Mouse (Mus musculus) heart, adult 2 months (tissue): ENCODE measurements around the gene Atxn2. TPM values are rescaled to one million over a fixed set of nuclear protein-coding genes. Genes with fewer than 3 reads are reported as not detected.

Experiments
- DNase-seq, 2 experiments: peaks; one replicate each; pipeline ENCODE4 v3.0.0; 2021
- H3K27ac ChIP-seq: fragments of 200-600 bp; 2 replicates; pipeline ENCODE4 v1.8.1; 2022
- H3K27me3 ChIP-seq: fragments of 200-500 bp; 2 replicates; pipeline ENCODE4 v1.6.1; 2012; ENCODE audit warnings: mild to moderate bottlenecking, low read length, inconsistent platforms, mixed read lengths; ENCODE audit not compliant: control insufficient read depth, insufficient read depth
- H3K36me3 ChIP-seq: fragments of 200-500 bp; 2 replicates; pipeline ENCODE4 v1.6.1; 2012; ENCODE audit warnings: low read length, inconsistent platforms; ENCODE audit not compliant: control insufficient read depth, insufficient read depth
- H3K4me1 ChIP-seq: fragments of 200-500 bp; 2 replicates; pipeline ENCODE4 v1.6.1; 2011; ENCODE audit warnings: low read length; ENCODE audit not compliant: control insufficient read depth, insufficient read depth
- H3K4me3 ChIP-seq: fragments of 200-600 bp; 2 replicates; pipeline ENCODE4 v1.8.1; 2022
- H3K79me2 ChIP-seq: fragments of 200-500 bp; replicated peaks from 2 replicates; pipeline ENCODE4 v1.6.1; 2012; ENCODE audit warnings: mild to moderate bottlenecking, inconsistent platforms, low read length, moderate library complexity, mixed read lengths; ENCODE audit not compliant: control insufficient read depth, insufficient read depth
- H3K9ac ChIP-seq: fragments of 200-500 bp; 2 replicates; pipeline ENCODE4 v1.6.1; 2012; ENCODE audit warnings: low read depth, mild to moderate bottlenecking, control low read depth, inconsistent platforms, low read length, mixed read lengths
- CTCF ChIP-seq: fragments of 200-600 bp; IDR thresholded peaks from 2 replicates; pipeline ENCODE4 v1.8.1; 2022; ENCODE audit warnings: antibody characterized with exemption, mild to moderate bottlenecking, moderate library complexity
- EP300 ChIP-seq: fragments of 200-500 bp; IDR thresholded peaks from 2 replicates; pipeline ENCODE4 v1.6.1; 2011; ENCODE audit warnings: low read depth, low read length, control low read depth; ENCODE audit not compliant: insufficient read depth
- POLR2A ChIP-seq: fragments of 200-500 bp; IDR thresholded peaks from 2 replicates; pipeline ENCODE4 v1.6.1; 2011; ENCODE audit warnings: mild to moderate bottlenecking, low read depth, low read length, control low read depth; ENCODE audit not compliant: insufficient read depth
- WGBS: fragments of 180-500 bp; shearing (Covaris S2); methylation state at CpG from one replicate; pipeline ENCODE4 v1.1.7; 2018; 5-methylcytosine and 5-hydroxymethylcytosine counted together
- intact Hi-C: fragments of 180-260 bp; cut with DNase I; formaldehyde crosslinking; loops from one replicate; pipeline ENCODE4 v1.15.1; 2025
- microRNA-seq, 2 experiments: library from miRNA; unstranded; fragments of <30 nt; microRNA quantifications; one replicate each; pipeline ENCODE4 v1.2.0; 2021
- polyA plus RNA-seq: library from polyadenylated mRNA; depleted of rRNA; stranded (reverse); fragments of >200 nt; gene quantifications from 2 replicates; pipeline ENCODE4 v1.2.3, GENCODE M21; 2012; rRNA removed
- total RNA-seq, 2 experiments: library from RNA; stranded (reverse); gene quantifications; 2 replicates each; pipeline ENCODE4 v1.2.3; 2021

Gene Atxn2
- total and polyA plus RNA-seq, 3 experiments, result 133 to 161 (median 155) TPM

DNA sequence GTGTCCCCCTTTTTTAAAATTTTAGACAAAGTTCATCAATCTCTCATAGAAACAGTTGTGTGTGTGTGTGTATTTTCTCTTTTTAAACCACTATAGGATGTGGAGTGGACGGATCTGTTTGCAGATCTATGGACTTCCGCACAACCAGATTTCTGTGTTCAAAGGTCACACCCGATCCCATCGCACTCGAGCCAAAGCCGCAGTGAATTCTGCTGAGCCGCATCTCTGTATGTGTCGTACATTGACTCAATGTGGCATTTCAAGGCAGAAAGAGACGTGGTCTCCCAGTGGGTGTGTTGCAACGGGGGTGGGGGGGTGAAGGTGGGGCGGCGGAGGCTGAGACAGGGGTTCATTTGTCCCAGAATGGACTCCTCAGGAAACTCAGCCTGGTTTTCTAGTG lies 147.3 kb downstream of the Atxn2 start:
- Histone ChIP-seq H3K27ac (no peak overlapping the region), H3K9ac (no peak overlapping the region), H3K79me2 (no peaks in the 10 kb centered on the region), H3K4me1 (no peaks in the 10 kb centered on the region; the same call in 1 of the 2 replicates), H3K4me3 (no peak overlapping the region), H3K36me3 (no peaks in the 10 kb centered on the region), H3K27me3 (no peaks in the 10 kb centered on the region)
- 79% methylated on average over 12 of the region's 12 CpGs for WGBS
- no peak for DNase-seq
- intact Hi-C loops, result no loop called here
- TF ChIP-seq CTCF (no peak), EP300 (no peak), POLR2A (no peak)

DNA sequence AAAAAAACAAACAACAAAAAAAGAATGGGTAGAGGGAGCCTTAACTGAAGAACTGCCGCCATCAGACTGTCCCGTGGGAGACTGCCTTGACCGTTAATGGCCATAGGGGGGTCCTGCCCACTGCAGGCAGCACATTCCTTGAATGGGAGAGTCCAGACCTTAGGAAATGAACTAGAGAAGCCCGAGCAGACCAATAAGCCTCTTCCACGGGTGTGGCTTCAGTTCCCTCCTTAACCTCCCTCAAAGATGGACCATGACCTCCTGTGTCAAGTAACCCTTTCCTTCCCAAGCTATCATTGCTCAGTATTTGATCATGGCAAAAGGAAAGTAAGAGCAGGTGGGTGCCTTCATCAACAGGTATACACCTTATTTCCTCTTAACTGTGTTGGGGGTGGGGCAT lies 150.8 kb downstream of the Atxn2 start:
- Histone ChIP-seq H3K27ac (no peak overlapping the region), H3K9ac (no peak overlapping the region), H3K36me3 (no peaks in the 10 kb centered on the region), H3K27me3 (no peaks in the 10 kb centered on the region), H3K4me3 (no peak overlapping the region), H3K4me1 (no peaks in the 10 kb centered on the region), H3K79me2 (no peaks in the 10 kb centered on the region)
- 38% methylated on average over 5 of the region's 5 CpGs for WGBS
- DNase-seq, result no peak
- intact Hi-C loops, result no loop called here
- no peak for TF ChIP-seq CTCF
- TF ChIP-seq EP300, result no peak
- TF ChIP-seq POLR2A, result no peak

DNA sequence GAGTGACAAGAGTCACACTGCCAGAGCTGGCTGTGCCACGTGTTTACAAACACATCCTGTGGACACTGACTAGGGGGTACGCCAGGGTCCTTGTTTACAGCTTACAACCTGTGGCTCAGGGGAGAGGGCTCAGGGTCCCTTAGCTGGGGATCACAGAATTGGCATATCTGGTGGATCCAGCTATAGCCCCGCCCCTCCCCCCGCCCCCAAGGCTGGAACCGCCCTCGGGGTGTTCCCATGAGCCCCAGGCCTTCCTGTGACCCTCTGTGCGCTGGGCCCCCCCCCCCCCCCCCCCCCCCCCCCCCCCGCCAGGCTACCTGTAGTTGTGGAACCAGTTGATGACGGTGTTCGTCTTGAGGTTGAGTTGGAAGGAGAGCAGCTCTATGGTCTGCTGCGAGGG lies 153.2 kb downstream of the Atxn2 start:
- intact Hi-C loops, result no loop called here
- Histone ChIP-seq H3K79me2 (no peaks in the 10 kb centered on the region), H3K4me3 (no peak overlapping the region), H3K9ac (no peak overlapping the region), H3K4me1 (no peaks in the 10 kb centered on the region), H3K27ac (no peak overlapping the region), H3K36me3 (no peaks in the 10 kb centered on the region), H3K27me3 (no peaks in the 10 kb centered on the region)
- TF ChIP-seq POLR2A (no peak), CTCF (no peak), EP300 (no peak)
- no peak for DNase-seq
- WGBS, result 27% methylated on average over 9 of the region's 11 CpGs

Small RNAs within 50 kb of the gene (microRNA-seq; reads per million reads assigned to microRNA genes)
- gene Mir7031, result 1.5 to 3.9 reads per million in 2 experiments

Other genes starting within 250 kb of the Atxn2 start
- not detected for gene Adam1b, start 207.9 kb upstream of the Atxn2 start, total RNA-seq
- 0.04 TPM in 1 of 2 replicates, not detected in the other for gene Adam1b, start 207.9 kb upstream of the Atxn2 start, polyA plus RNA-seq
- gene Adam1a, start 165.9 kb upstream of the Atxn2 start, total RNA-seq, result 1 to 10 TPM; 1.0 to 2.5 TPM
- gene Adam1a, start 165.9 kb upstream of the Atxn2 start, polyA plus RNA-seq, result 3.4 and 3.9 TPM in 2 replicates
- under 1 TPM in 1 of 2 experiments, not detected in 1; 0.63 TPM for gene Gm42878, start 165.9 kb upstream of the Atxn2 start, total RNA-seq
- 0.16 and 0.79 TPM in 2 replicates for gene Gm42878, start 165.9 kb upstream of the Atxn2 start, polyA plus RNA-seq
- gene Mapkapk5, start 165.4 kb upstream of the Atxn2 start, total RNA-seq, result 10 to 100 TPM; 79.8 to 84.2 TPM
- 33.0 and 67.7 TPM in 2 replicates for gene Mapkapk5, start 165.4 kb upstream of the Atxn2 start, polyA plus RNA-seq
- 100 to 1,000 TPM; 339 to 371 TPM for gene Aldh2, start 117.5 kb upstream of the Atxn2 start, total RNA-seq
- gene Aldh2, start 117.5 kb upstream of the Atxn2 start, polyA plus RNA-seq, result 433 and 501 TPM in 2 replicates
- gene Acad12, start 92.4 kb upstream of the Atxn2 start, total RNA-seq, result 10 to 100 TPM; 68.2 to 80.2 TPM
- 85.7 and 125 TPM in 2 replicates for gene Acad12, start 92.4 kb upstream of the Atxn2 start, polyA plus RNA-seq
- 10 to 100 TPM; 24.1 to 24.7 TPM for gene Acad10, start 50.8 kb upstream of the Atxn2 start, total RNA-seq
- 5.2 and 6.6 TPM in 2 replicates for gene Acad10, start 50.8 kb upstream of the Atxn2 start, polyA plus RNA-seq
- 10 to 100 TPM; 27.8 to 29.8 TPM for gene Brap, start 50.8 kb upstream of the Atxn2 start, total RNA-seq
- gene Brap, start 50.8 kb upstream of the Atxn2 start, polyA plus RNA-seq, result 16.6 and 23.1 TPM in 2 replicates
- 10 to 100 TPM; 21.6 to 22.5 TPM for gene Sh2b3, start 126.3 kb downstream of the Atxn2 start, total RNA-seq
- gene Sh2b3, start 126.3 kb downstream of the Atxn2 start, polyA plus RNA-seq, result 19.3 and 20.1 TPM in 2 replicates
- gene Pheta1, start 137.6 kb downstream of the Atxn2 start, total RNA-seq, result 1 to 10 TPM; 9.3 TPM
- gene Pheta1, start 137.6 kb downstream of the Atxn2 start, polyA plus RNA-seq, result 12.5 and 12.7 TPM in 2 replicates